Mouse (Mus musculus) heart, embryonic 16.5 days (tissue): ENCODE measurements around the gene Cfap99. TPM values are rescaled to one million over a fixed set of nuclear protein-coding genes. Genes with fewer than 3 reads are reported as not detected.
A peak's percentile ranks its signal among the peaks of the same experiment; 100 is the strongest.

Source experiments
- ATAC-seq: fragments of 200-750 bp; cut with Nextera tagmentation; replicated peaks from 2 replicates; pipeline ENCODE4 v1.8.0; 2017; ENCODE audit warnings: moderate number of reproducible peaks; ENCODE audit not compliant: insufficient read depth, low FRiP score; ENCODE audit errors: extremely low read depth
- H3K27ac ChIP-seq: fragments of 300-500 bp; sonication (generic); 2 replicates; pipeline ENCODE4 v1.5.1; 2014; ENCODE audit warnings: mild to moderate bottlenecking, low read length, control low read depth, moderate library complexity
- H3K27me3 ChIP-seq: fragments of 300-500 bp; sonication (generic); 2 replicates; pipeline ENCODE4 v1.6.1; 2014; ENCODE audit warnings: low read length, mixed read lengths; ENCODE audit not compliant: control insufficient read depth, insufficient read depth
- H3K36me3 ChIP-seq: fragments of 300-500 bp; sonication (generic); 2 replicates; pipeline ENCODE4 v1.6.1; 2014; ENCODE audit not compliant: control insufficient read depth, insufficient read depth
- H3K4me1 ChIP-seq: fragments of 300-500 bp; sonication (generic); 2 replicates; pipeline ENCODE4 v1.6.1; 2014; ENCODE audit warnings: low read length, mixed read lengths; ENCODE audit not compliant: control insufficient read depth, insufficient read depth
- H3K4me2 ChIP-seq: fragments of 300-500 bp; sonication (generic); 2 replicates; pipeline ENCODE4 v1.6.1; 2014; ENCODE audit warnings: low read depth, mild to moderate bottlenecking, control low read depth, low read length
- H3K4me3 ChIP-seq: fragments of 300-500 bp; sonication (generic); 2 replicates; pipeline ENCODE4 v1.5.1; 2014; ENCODE audit warnings: mild to moderate bottlenecking, control low read depth, low read length
- H3K9ac ChIP-seq: fragments of 300-500 bp; sonication (generic); 2 replicates; pipeline ENCODE4 v1.6.1; 2014; ENCODE audit warnings: low read length, control low read depth
- H3K9me3 ChIP-seq: fragments of 300-500 bp; sonication (generic); replicated peaks from 2 replicates; pipeline ENCODE4 v1.6.1; 2016; ENCODE audit warnings: low read length; ENCODE audit not compliant: control insufficient read depth
- WGBS: fragments of 180-500 bp; shearing (Covaris S2); extraction: QIAGEN DNeasy Blood & Tissue Kit; methylation state at CpG from one replicate; pipeline ENCODE4 v1.1.7; 2014; 5-methylcytosine and 5-hydroxymethylcytosine counted together
- polyA plus RNA-seq: library from polyadenylated mRNA; unstranded; fragments of >200 nt; fragmentation: Nextera tagmentation; extraction: Ambion mirVana; gene quantifications from 2 replicates; pipeline ENCODE4 v1.2.1, GENCODE M21; 2015

Gene Cfap99
- polyA plus RNA-seq, 1 experiment from 2014 or later, result 0.08 TPM

- Histone ChIP-seq H3K9ac (no peak overlapping the region), H3K4me1 (peaks cover 16% of the 10 kb centered on the region), H3K9me3 (no peaks in the 10 kb centered on the region), H3K4me2 (no peak overlapping the region), H3K27me3 (no peaks in the 10 kb centered on the region), H3K4me3 (no peak overlapping the region), H3K36me3 (no peaks in the 10 kb centered on the region), H3K27ac (no peak overlapping the region)
- WGBS, result 64% methylated on average over 4 of the region's 4 CpGs
- no peak for ATAC-seq
Observed at GRCm38 (mm10) chr5:34252967-34253519, 35.4 kb upstream of the Cfap99 start.

GRCm38 (mm10) chr5:34254309-34254708, 34.1 kb upstream of the Cfap99 start:
- H3K4me2 ChIP-seq, result no peak overlapping the region
- H3K27ac ChIP-seq, result no peak overlapping the region
- H3K4me1 ChIP-seq, result peaks cover 16% of the 10 kb centered on the region
- H3K4me3 ChIP-seq, result no peak overlapping the region
- H3K9me3 ChIP-seq, result no peaks in the 10 kb centered on the region
- no peak overlapping the region for H3K9ac ChIP-seq
- WGBS, result 61% methylated on average over 8 of the region's 8 CpGs
- no peaks in the 10 kb centered on the region for H3K36me3 ChIP-seq
- peak; percentile 34; the same call in 1 of the 2 replicates for ATAC-seq
- no peaks in the 10 kb centered on the region for H3K27me3 ChIP-seq

GRCm38 (mm10) chr5:34255189-34255588, 33.2 kb upstream of the Cfap99 start:
- 77% methylated on average over 3 of the region's 3 CpGs for WGBS
- H3K9ac ChIP-seq, result no peak overlapping the region
- peaks cover 16% of the 10 kb centered on the region for H3K4me1 ChIP-seq
- H3K27me3 ChIP-seq, result no peaks in the 10 kb centered on the region
- no peak overlapping the region for H3K27ac ChIP-seq
- H3K36me3 ChIP-seq, result no peaks in the 10 kb centered on the region
- no peaks in the 10 kb centered on the region for H3K9me3 ChIP-seq
- H3K4me2 ChIP-seq, result no peak overlapping the region
- ATAC-seq, result no peak
- no peak overlapping the region for H3K4me3 ChIP-seq

GRCm38 (mm10) chr5:34259172-34259816, 29.1 kb upstream of the Cfap99 start:
- H3K27me3 ChIP-seq, result no peaks in the 10 kb centered on the region
- H3K9me3 ChIP-seq, result no peaks in the 10 kb centered on the region
- H3K4me3 ChIP-seq, result no peak overlapping the region
- H3K27ac ChIP-seq, result no peak overlapping the region
- no peaks in the 10 kb centered on the region for H3K4me1 ChIP-seq
- no peak overlapping the region for H3K9ac ChIP-seq
- ATAC-seq, result no peak
- no peak overlapping the region for H3K4me2 ChIP-seq
- H3K36me3 ChIP-seq, result no peaks in the 10 kb centered on the region
- 66% methylated on average over 3 of the region's 3 CpGs for WGBS

- Histone ChIP-seq H3K4me2 (no peak overlapping the region), H3K9ac (no peak overlapping the region), H3K36me3 (no peaks in the 10 kb centered on the region), H3K4me1 (no peaks in the 10 kb centered on the region), H3K27ac (no peak overlapping the region), H3K27me3 (no peaks in the 10 kb centered on the region), H3K9me3 (no peaks in the 10 kb centered on the region), H3K4me3 (no peak overlapping the region)
- 61% methylated on average over 4 of the region's 4 CpGs for WGBS
- no peak for ATAC-seq
Observed at GRCm38 (mm10) chr5:34266065-34266464, 22.3 kb upstream of the Cfap99 start.

- H3K27me3 ChIP-seq, result no peaks in the 10 kb centered on the region
- no peak overlapping the region for H3K27ac ChIP-seq
- H3K4me1 ChIP-seq, result no peaks in the 10 kb centered on the region
- 68% methylated on average over 16 of the region's 16 CpGs for WGBS
- no peaks in the 10 kb centered on the region for H3K9me3 ChIP-seq
- no peak overlapping the region for H3K4me2 ChIP-seq
- ATAC-seq, result no peak
- H3K9ac ChIP-seq, result no peak overlapping the region
- no peaks in the 10 kb centered on the region for H3K36me3 ChIP-seq
- no peak overlapping the region for H3K4me3 ChIP-seq
Observed at GRCm38 (mm10) chr5:34269197-34269920, 19.0 kb upstream of the Cfap99 start.

GRCm38 (mm10) chr5:34269921-34270465, 18.4 kb upstream of the Cfap99 start:
- Histone ChIP-seq H3K4me3 (no peak overlapping the region), H3K27me3 (no peaks in the 10 kb centered on the region), H3K27ac (no peak overlapping the region), H3K36me3 (no peaks in the 10 kb centered on the region), H3K9ac (no peak overlapping the region), H3K4me2 (no peak overlapping the region), H3K9me3 (no peaks in the 10 kb centered on the region), H3K4me1 (no peaks in the 10 kb centered on the region)
- ATAC-seq, result no peak
- WGBS, result 33% methylated on average over 12 of the region's 12 CpGs

- Histone ChIP-seq H3K27me3 (no peaks in the 10 kb centered on the region), H3K4me3 (no peak overlapping the region), H3K9me3 (no peaks in the 10 kb centered on the region), H3K27ac (no peak overlapping the region), H3K4me2 (no peak overlapping the region), H3K36me3 (no peaks in the 10 kb centered on the region), H3K9ac (no peak overlapping the region), H3K4me1 (no peaks in the 10 kb centered on the region)
- 27% methylated on average over 4 of the region's 4 CpGs for WGBS
- ATAC-seq, result no peak
Observed at GRCm38 (mm10) chr5:34271743-34272142, 16.7 kb upstream of the Cfap99 start.

GRCm38 (mm10) chr5:34273251-34273681, 15.1 kb upstream of the Cfap99 start:
- Histone ChIP-seq H3K36me3 (no peaks in the 10 kb centered on the region), H3K4me2 (no peak overlapping the region), H3K27ac (no peak overlapping the region), H3K4me1 (no peaks in the 10 kb centered on the region), H3K27me3 (no peaks in the 10 kb centered on the region), H3K4me3 (no peak overlapping the region), H3K9ac (no peak overlapping the region), H3K9me3 (no peaks in the 10 kb centered on the region)
- ATAC-seq, result no peak
- 71% methylated on average over 5 of the region's 5 CpGs for WGBS
